Mouse (Mus musculus): ENCODE measurements around the gene Il9. TPM values are rescaled to one million over a fixed set of nuclear protein-coding genes. Genes with fewer than 3 reads are reported as not detected.

Il9 gene
- polyA plus RNA-seq, 1 experiment from 2014 or later: not detected

DNA sequence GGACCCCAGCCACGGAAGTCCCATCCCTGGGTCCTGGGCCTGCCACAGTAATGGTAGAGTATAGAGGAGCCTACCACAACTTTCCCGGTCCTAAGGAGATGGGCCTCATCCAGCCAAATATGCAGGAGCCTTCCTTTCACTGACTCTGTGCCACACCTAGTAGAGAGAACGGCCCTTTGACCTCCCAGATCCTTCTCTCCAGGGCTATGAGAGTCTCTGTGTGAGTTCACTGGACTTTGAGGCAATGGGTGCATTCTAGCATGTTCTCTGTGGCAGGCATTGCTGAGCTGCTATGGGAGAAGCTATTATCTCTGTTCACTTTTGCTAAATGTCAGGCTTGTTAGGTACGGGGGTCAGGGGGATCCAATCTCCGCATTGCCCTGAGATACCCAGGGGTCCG, 18.3 kb downstream of the Il9 start:
- no peak overlapping the region for H3K4me2 ChIP-seq (ENCODE audit: low read depth, low read length)
- no peak for DNase-seq
- no peak for ATAC-seq
- 71% methylated on average over 6 of the region's 6 CpGs for WGBS (ENCODE audit: insufficient replicate concordance)
- no peak overlapping the region for H3K4me3 ChIP-seq (ENCODE audit: low read depth, low read length)
- H3K27ac ChIP-seq (ENCODE audit: low read depth): no peak overlapping the region
- H3K9me3 ChIP-seq (ENCODE audit: low read length): no peaks in the 10 kb centered on the region
- no peaks in the 10 kb centered on the region for H3K27me3 ChIP-seq (ENCODE audit: insufficient read depth, low read length)
- no peaks in the 10 kb centered on the region for H3K4me1 ChIP-seq (ENCODE audit: insufficient read depth)
- TF ChIP-seq EP300 (IDR thresholded peaks at IDR 0.05; ENCODE audit: low read depth) (no peak), CTCF (IDR thresholded peaks at IDR 0.05; ENCODE audit: low read depth) (no peak)
- no peak overlapping the region for H3K9ac ChIP-seq (replicated peaks)
- H3K36me3 ChIP-seq (replicated peaks; ENCODE audit: insufficient read depth, low read length): no peaks in the 10 kb centered on the region

DNA sequence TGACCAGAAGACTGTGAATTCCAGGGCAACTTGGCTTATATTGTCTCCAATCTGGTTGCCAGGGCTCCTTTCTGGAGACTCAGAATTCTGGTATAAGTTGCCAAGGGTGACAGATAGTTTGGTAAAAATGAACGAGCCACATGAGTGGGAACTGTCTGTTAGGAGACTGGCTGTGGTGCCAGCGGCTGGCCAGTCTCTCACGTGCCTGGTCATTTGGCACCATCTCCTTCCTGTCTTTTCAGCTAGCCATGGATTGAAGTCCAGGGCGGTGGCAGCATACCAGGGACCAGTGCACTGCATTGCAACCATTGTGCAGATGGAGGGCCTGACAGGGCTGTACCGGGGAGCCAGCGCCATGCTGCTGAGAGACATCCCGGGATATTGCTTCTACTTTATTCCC, 18.8 kb downstream of the Il9 start:
- H3K9ac ChIP-seq (replicated peaks): no peak overlapping the region
- ATAC-seq (no peak), DNase-seq (no peak)
- H3K36me3 ChIP-seq (replicated peaks; ENCODE audit: insufficient read depth, low read length): no peaks in the 10 kb centered on the region
- WGBS (ENCODE audit: insufficient replicate concordance): 74% methylated on average over 7 of the region's 7 CpGs
- no peaks in the 10 kb centered on the region for H3K27me3 ChIP-seq (ENCODE audit: insufficient read depth, low read length)
- H3K27ac ChIP-seq (ENCODE audit: low read depth): no peak overlapping the region
- H3K4me3 ChIP-seq (ENCODE audit: low read depth, low read length): no peak overlapping the region
- no peaks in the 10 kb centered on the region for H3K9me3 ChIP-seq (ENCODE audit: low read length)
- H3K4me1 ChIP-seq (ENCODE audit: insufficient read depth): no peaks in the 10 kb centered on the region
- TF ChIP-seq CTCF (IDR thresholded peaks at IDR 0.05; ENCODE audit: low read depth) (no peak), EP300 (IDR thresholded peaks at IDR 0.05; ENCODE audit: low read depth) (no peak)
- H3K4me2 ChIP-seq (ENCODE audit: low read depth, low read length): no peak overlapping the region

DNA sequence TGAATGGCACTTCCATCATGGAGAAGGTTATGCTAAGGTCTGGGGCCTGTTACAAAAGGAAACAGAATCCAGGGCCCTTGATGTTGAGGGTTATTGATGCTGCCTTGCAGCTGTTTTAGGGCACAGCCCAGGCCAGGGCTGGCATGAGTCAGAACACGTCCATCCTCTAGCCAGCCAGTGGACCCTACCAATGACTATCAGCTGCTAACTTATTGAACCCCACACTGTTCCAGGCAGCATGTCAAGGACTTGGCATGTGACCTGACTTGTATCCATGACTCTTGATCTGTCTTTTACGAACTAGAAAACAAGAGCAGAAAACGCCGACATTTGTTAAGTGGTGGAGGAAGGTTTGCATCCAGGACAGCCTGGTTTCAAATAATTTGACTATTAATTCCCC, 19.3 kb downstream of the Il9 start:
- Histone ChIP-seq H3K4me2 (ENCODE audit: low read depth, low read length) (no peak overlapping the region), H3K27me3 (ENCODE audit: insufficient read depth, low read length) (no peaks in the 10 kb centered on the region), H3K9ac (replicated peaks) (no peak overlapping the region), H3K27ac (ENCODE audit: low read depth) (no peak overlapping the region), H3K36me3 (replicated peaks; ENCODE audit: insufficient read depth, low read length) (no peaks in the 10 kb centered on the region), H3K9me3 (ENCODE audit: low read length) (no peaks in the 10 kb centered on the region), H3K4me1 (ENCODE audit: insufficient read depth) (no peaks in the 10 kb centered on the region), H3K4me3 (ENCODE audit: low read depth, low read length) (no peak overlapping the region)
- 83% methylated on average over 4 of the region's 4 CpGs for WGBS (ENCODE audit: insufficient replicate concordance)
- DNase-seq (no peak), ATAC-seq (no peak)
- TF ChIP-seq EP300 (IDR thresholded peaks at IDR 0.05; ENCODE audit: low read depth) (no peak), CTCF (IDR thresholded peaks at IDR 0.05; ENCODE audit: low read depth) (no peak)

DNA sequence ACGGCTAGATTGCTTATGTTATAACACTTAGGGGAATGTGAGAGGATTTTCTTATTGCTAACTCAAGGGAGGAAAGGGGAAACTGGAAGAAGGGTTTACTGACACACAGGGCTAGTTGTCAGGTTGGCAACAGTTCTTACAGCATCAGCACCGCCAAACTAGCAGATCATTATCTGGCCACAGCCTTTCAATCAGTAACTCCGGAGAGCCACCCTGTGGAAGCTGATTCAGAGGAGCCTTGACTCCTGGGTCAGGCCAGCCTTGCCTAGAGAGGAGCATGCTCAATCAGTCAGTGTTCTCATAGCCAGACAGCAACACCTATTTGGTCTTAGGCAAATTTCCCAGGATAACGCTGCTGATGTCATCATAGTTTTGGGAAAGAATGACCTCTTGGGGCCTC, 20.6 kb downstream of the Il9 start:
- no peaks in the 10 kb centered on the region for H3K36me3 ChIP-seq (replicated peaks; ENCODE audit: insufficient read depth, low read length)
- no peak overlapping the region for H3K4me3 ChIP-seq (ENCODE audit: low read depth, low read length)
- H3K9me3 ChIP-seq (ENCODE audit: low read length): no peaks in the 10 kb centered on the region
- no peak overlapping the region for H3K4me2 ChIP-seq (ENCODE audit: low read depth, low read length)
- no peaks in the 10 kb centered on the region for H3K27me3 ChIP-seq (ENCODE audit: insufficient read depth, low read length)
- ATAC-seq: no peak; the same call in 1 of the 2 replicates
- no peaks in the 10 kb centered on the region for H3K4me1 ChIP-seq (ENCODE audit: insufficient read depth)
- TF ChIP-seq CTCF (IDR thresholded peaks at IDR 0.05; ENCODE audit: low read depth) (0 out of 2 replicates have a peak, but pooled peaks have one; percentile 13), EP300 (IDR thresholded peaks at IDR 0.05; ENCODE audit: low read depth) (no peak)
- no peak overlapping the region for H3K27ac ChIP-seq (ENCODE audit: low read depth)
- WGBS (ENCODE audit: insufficient replicate concordance): 58% methylated on average over 4 of the region's 4 CpGs
- H3K9ac ChIP-seq (replicated peaks): no peak overlapping the region
- DNase-seq: no peak

DNA sequence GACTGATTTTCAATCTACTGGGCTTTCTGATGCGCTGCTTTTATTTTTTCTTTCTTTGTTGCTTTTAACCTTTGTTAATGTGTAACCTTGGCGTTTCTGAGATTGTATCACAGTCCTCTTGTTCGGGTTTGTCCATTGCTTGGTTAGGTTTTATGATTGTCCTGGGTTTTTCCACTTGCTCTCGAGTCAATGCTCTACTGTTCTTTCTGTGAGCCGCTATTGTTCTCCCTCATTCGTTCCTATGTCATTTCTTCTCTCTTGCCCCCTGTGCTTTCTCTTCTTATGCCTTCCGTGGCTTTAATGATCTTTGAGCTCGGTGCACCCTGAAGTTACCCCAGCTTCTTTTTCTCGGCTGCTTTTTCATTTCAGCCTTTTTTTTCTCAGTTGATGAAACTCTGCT, 24.0 kb downstream of the Il9 start:
- ATAC-seq (no peak), DNase-seq (no peak)
- Histone ChIP-seq H3K9ac (replicated peaks) (no peak overlapping the region), H3K4me1 (ENCODE audit: insufficient read depth) (no peaks in the 10 kb centered on the region), H3K9me3 (ENCODE audit: low read length) (no peaks in the 10 kb centered on the region), H3K4me3 (ENCODE audit: low read depth, low read length) (no peak overlapping the region), H3K4me2 (ENCODE audit: low read depth, low read length) (peak overlapping the region; percentile 36; the same call in 1 of the 2 replicates), H3K27me3 (ENCODE audit: insufficient read depth, low read length) (no peaks in the 10 kb centered on the region), H3K27ac (ENCODE audit: low read depth) (no peak overlapping the region), H3K36me3 (replicated peaks; ENCODE audit: insufficient read depth, low read length) (no peaks in the 10 kb centered on the region)
- 40% methylated on average over 9 of the region's 9 CpGs for WGBS (ENCODE audit: insufficient replicate concordance)
- TF ChIP-seq CTCF (IDR thresholded peaks at IDR 0.05; ENCODE audit: low read depth) (no peak), EP300 (IDR thresholded peaks at IDR 0.05; ENCODE audit: low read depth) (no peak)

DNA sequence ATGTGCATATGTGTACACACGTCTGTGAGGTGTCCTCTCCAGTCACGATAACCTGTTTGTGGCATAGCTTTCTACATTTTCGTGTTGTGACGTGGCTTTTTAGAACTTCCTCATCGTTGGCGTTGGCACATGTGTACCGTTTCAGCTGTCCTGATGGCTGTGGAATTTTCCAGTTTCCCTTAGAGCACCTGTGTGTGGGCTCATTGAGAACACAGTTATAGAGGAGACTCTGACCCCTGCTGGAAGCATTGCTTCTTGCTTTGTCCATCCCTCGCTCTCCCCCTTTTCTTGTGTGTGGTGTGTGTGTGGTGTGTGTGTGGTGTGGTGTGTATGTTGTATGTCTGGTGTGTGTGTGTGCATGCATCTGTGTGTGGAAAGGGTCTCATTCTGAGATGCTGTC, 32.0 kb downstream of the Il9 start:
- WGBS (ENCODE audit: insufficient replicate concordance): 71% methylated on average over 8 of the region's 8 CpGs

More for the DNA sequence above, 32.0 kb downstream of the Il9 start:
- Histone ChIP-seq H3K4me3 (ENCODE audit: low read depth, low read length) (no peak overlapping the region), H3K9me3 (ENCODE audit: low read length) (no peaks in the 10 kb centered on the region), H3K4me1 (ENCODE audit: insufficient read depth) (no peaks in the 10 kb centered on the region), H3K9ac (replicated peaks) (no peak overlapping the region), H3K4me2 (ENCODE audit: low read depth, low read length) (no peak overlapping the region), H3K27me3 (ENCODE audit: insufficient read depth, low read length) (no peaks in the 10 kb centered on the region), H3K27ac (ENCODE audit: low read depth) (no peak overlapping the region), H3K36me3 (replicated peaks; ENCODE audit: insufficient read depth, low read length) (no peaks in the 10 kb centered on the region; the same call in 1 of the 2 replicates)
- ATAC-seq (no peak), DNase-seq (no peak)
- TF ChIP-seq CTCF (IDR thresholded peaks at IDR 0.05; ENCODE audit: low read depth) (no peak), EP300 (IDR thresholded peaks at IDR 0.05; ENCODE audit: low read depth) (no peak)

Data from liver, postnatal 0 days (tissue).